Mouse (Mus musculus): ENCODE data around the gene Cox6b2. TPM values are rescaled to one million over a fixed set of nuclear protein-coding genes. Genes with fewer than 3 reads are reported as not detected.

The Cox6b2 gene
- polyA plus RNA-seq, 1 experiment, result 62.7 TPM

DNA sequence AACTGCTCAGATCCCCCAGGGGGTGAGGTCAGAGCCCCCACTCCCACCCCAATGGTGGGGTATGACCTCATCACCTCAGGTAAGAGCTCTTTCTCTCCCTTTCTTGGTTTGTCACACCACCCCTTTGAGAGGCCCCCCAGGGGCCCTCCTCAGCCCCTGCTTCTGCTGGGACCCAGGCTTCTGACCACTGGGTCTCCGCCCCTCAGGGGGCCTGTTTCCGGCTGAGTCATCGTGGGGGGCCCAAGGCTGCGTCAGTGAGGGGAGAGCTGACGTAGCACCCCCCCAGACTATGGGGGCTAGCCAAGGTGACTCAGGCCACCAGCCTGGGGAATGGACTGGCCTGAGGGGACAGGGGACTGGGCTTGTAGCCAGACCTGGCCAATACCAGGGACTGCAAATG is 27.0 kb upstream of the Cox6b2 start:
- no peak overlapping the region for H3K27ac ChIP-seq (ENCODE audit: insufficient read depth, low read depth, low read length)
- H3K27me3 ChIP-seq (replicated peaks; ENCODE audit: control insufficient read depth, insufficient read depth, low read length), result no peaks in the 10 kb centered on the region
- DNase-seq, result no peak
- 34% methylated on average over 5 of the region's 5 CpGs for WGBS
- H3K4me1 ChIP-seq (ENCODE audit: control insufficient read depth, insufficient read depth, low read length), result no peaks in the 10 kb centered on the region
- no peaks in the 10 kb centered on the region for H3K36me3 ChIP-seq (ENCODE audit: control insufficient read depth, insufficient read depth, low read length)
- no peak for TF ChIP-seq POLR2A (IDR thresholded peaks at IDR 0.05; ENCODE audit: low read depth, low read length)
- TF ChIP-seq CTCF (conservative IDR thresholded peaks at IDR 0.05; ENCODE audit: insufficient read depth, insufficient read length, low read depth, low read length), result no peak
- no peak overlapping the region for H3K4me3 ChIP-seq (ENCODE audit: insufficient read depth, low read depth, low read length)

- Histone ChIP-seq H3K4me3 (ENCODE audit: insufficient read depth, low read depth, low read length) (no peak overlapping the region), H3K27ac (ENCODE audit: insufficient read depth, low read depth, low read length) (no peak overlapping the region), H3K36me3 (ENCODE audit: control insufficient read depth, insufficient read depth, low read length) (no peaks in the 10 kb centered on the region), H3K4me1 (ENCODE audit: control insufficient read depth, insufficient read depth, low read length) (no peaks in the 10 kb centered on the region), H3K27me3 (replicated peaks; ENCODE audit: control insufficient read depth, insufficient read depth, low read length) (no peaks in the 10 kb centered on the region)
- no peak for TF ChIP-seq CTCF (conservative IDR thresholded peaks at IDR 0.05; ENCODE audit: insufficient read depth, insufficient read length, low read depth, low read length)
- no peak for TF ChIP-seq POLR2A (IDR thresholded peaks at IDR 0.05; ENCODE audit: low read depth, low read length)
- 10% methylated on average over 20 of the region's 20 CpGs for WGBS
- DNase-seq, result no peak
These were observed 25.1 kb upstream of the Cox6b2 start for GRCm38 (mm10) chr7:4777851-4778637.

GRCm38 (mm10) chr7:4776861-4777830 is 24.3 kb upstream of the Cox6b2 start:
- no peak overlapping the region for H3K27ac ChIP-seq (ENCODE audit: insufficient read depth, low read depth, low read length)
- H3K27me3 ChIP-seq (replicated peaks; ENCODE audit: control insufficient read depth, insufficient read depth, low read length), result no peaks in the 10 kb centered on the region
- H3K36me3 ChIP-seq (ENCODE audit: control insufficient read depth, insufficient read depth, low read length), result no peaks in the 10 kb centered on the region
- WGBS, result 2% methylated on average over 55 of the region's 56 CpGs
- H3K4me1 ChIP-seq (ENCODE audit: control insufficient read depth, insufficient read depth, low read length), result no peaks in the 10 kb centered on the region
- peak; percentile 62 for DNase-seq
- peak overlapping the region; percentile 63 for H3K4me3 ChIP-seq (ENCODE audit: insufficient read depth, low read depth, low read length)
- no peak for TF ChIP-seq CTCF (conservative IDR thresholded peaks at IDR 0.05; ENCODE audit: insufficient read depth, insufficient read length, low read depth, low read length)
- TF ChIP-seq POLR2A (IDR thresholded peaks at IDR 0.05; ENCODE audit: low read depth, low read length), result no peak

DNA sequence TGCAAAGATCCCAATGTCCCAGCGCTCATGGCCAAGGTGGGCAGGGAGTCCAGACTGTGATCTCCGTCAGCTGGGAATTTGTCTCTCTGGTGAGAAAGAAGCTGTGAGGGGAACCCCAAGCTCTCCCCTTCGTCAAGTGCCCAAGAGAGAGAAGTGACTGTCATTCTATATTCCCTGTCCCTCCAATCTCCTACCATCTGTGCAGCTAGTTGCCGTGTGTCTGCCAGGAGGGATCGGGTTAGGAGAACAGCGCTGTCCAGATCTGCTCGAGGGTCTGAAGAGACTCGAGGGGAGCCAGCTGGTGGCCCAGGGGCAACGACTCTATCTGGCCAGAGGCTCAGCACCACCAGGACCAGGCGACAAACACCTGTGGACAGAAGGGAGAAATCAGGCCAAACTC is 23.2 kb upstream of the Cox6b2 start:
- WGBS, result 57% methylated on average over 10 of the region's 10 CpGs
- no peaks in the 10 kb centered on the region for H3K27me3 ChIP-seq (replicated peaks; ENCODE audit: control insufficient read depth, insufficient read depth, low read length)

GRCm38 (mm10) chr7:4771202-4771601 is 18.3 kb upstream of the Cox6b2 start, which contains the start of gene Fam71e2:
Fam71e2 (minus strand) TSS chr7:4771302.
- 77% methylated on average over 4 of the region's 5 CpGs for WGBS
- no peaks in the 10 kb centered on the region for H3K4me1 ChIP-seq (ENCODE audit: control insufficient read depth, insufficient read depth, low read length)
- H3K27me3 ChIP-seq (replicated peaks; ENCODE audit: control insufficient read depth, insufficient read depth, low read length), result no peaks in the 10 kb centered on the region

More for the DNA sequence above, 23.2 kb upstream of the Cox6b2 start:
- DNase-seq, result no peak
- no peak overlapping the region for H3K27ac ChIP-seq (ENCODE audit: insufficient read depth, low read depth, low read length)
- H3K4me1 ChIP-seq (ENCODE audit: control insufficient read depth, insufficient read depth, low read length), result no peaks in the 10 kb centered on the region
- no peak for TF ChIP-seq CTCF (conservative IDR thresholded peaks at IDR 0.05; ENCODE audit: insufficient read depth, insufficient read length, low read depth, low read length)
- TF ChIP-seq POLR2A (IDR thresholded peaks at IDR 0.05; ENCODE audit: low read depth, low read length), result no peak
- no peak overlapping the region for H3K4me3 ChIP-seq (ENCODE audit: insufficient read depth, low read depth, low read length)
- H3K36me3 ChIP-seq (ENCODE audit: control insufficient read depth, insufficient read depth, low read length), result no peaks in the 10 kb centered on the region

DNA sequence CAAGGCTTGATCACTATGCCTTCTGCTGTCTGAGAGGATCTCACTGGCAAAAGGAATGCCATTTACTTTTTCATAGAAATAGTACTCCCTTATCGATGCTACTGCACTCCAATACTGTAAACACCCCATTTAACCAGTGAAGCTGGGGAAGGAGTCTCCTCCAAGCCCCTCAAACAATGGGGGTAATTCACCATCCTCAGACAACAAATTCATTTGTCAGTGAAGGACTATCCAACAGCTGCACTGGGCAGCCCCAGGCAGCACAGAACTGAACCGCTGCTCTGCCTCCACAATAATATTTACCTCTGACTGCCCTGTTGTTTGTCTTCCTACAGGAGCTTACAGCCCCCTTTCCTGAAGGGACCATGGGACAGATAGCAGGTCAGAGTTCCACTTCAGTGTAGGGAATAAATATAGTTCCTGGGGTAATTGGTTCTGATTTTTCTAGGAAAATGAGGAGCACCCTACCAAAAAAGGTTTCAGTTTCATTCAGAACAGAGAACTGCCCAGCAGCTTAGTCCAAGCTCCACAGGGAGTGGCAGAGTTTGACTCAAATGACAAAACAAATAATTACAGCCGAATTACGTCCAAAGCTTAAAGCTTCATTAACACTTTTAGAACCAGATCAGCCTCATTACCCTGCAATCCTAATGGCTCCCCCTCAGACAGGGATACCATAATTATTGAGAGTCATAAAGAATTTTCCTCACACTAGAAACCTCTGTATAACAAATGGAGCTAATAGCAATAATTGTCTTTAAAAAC is 12.2 kb upstream of the Cox6b2 start:
- no peaks in the 10 kb centered on the region for H3K4me1 ChIP-seq (ENCODE audit: control insufficient read depth, insufficient read depth, low read length)
- H3K27ac ChIP-seq (ENCODE audit: insufficient read depth, low read depth, low read length), result no peak overlapping the region
- H3K27me3 ChIP-seq (replicated peaks; ENCODE audit: control insufficient read depth, insufficient read depth, low read length), result no peaks in the 10 kb centered on the region
- TF ChIP-seq CTCF (conservative IDR thresholded peaks at IDR 0.05; ENCODE audit: insufficient read depth, insufficient read length, low read depth, low read length) (no peak), POLR2A (IDR thresholded peaks at IDR 0.05; ENCODE audit: low read depth, low read length) (no peak)
- no peak overlapping the region for H3K4me3 ChIP-seq (ENCODE audit: insufficient read depth, low read depth, low read length)
- WGBS, result 25% methylated on average over 4 of the region's 4 CpGs
- DNase-seq, result no peak
- H3K36me3 ChIP-seq (ENCODE audit: control insufficient read depth, insufficient read depth, low read length), result no peaks in the 10 kb centered on the region

More at GRCm38 (mm10) chr7:4771202-4771601, 18.3 kb upstream of the Cox6b2 start, which contains the start of gene Fam71e2:
- TF ChIP-seq CTCF (conservative IDR thresholded peaks at IDR 0.05; ENCODE audit: insufficient read depth, insufficient read length, low read depth, low read length) (no peak), POLR2A (IDR thresholded peaks at IDR 0.05; ENCODE audit: low read depth, low read length) (no peak)
- DNase-seq, result no peak
- H3K27ac ChIP-seq (ENCODE audit: insufficient read depth, low read depth, low read length), result no peak within 1 kb of the TSS
- no peak within 1 kb of the TSS for H3K4me3 ChIP-seq (ENCODE audit: insufficient read depth, low read depth, low read length)
- H3K36me3 ChIP-seq (ENCODE audit: control insufficient read depth, insufficient read depth, low read length), result no peaks in the 10 kb centered on the region
